Mouse (Mus musculus): ENCODE results near the gene Myh7b.
A peak's percentile ranks its signal among the peaks of the same experiment; 100 is the strongest.

- TF ChIP-seq POLR2A (IDR thresholded peaks at IDR 0.05; ENCODE audit: borderline replicate concordance, extremely low read depth, low read depth, low read length), result no peak
- peak; percentile 78 for TF ChIP-seq CTCF (IDR thresholded peaks at IDR 0.05; ENCODE audit: insufficient read depth, low read length)
These were observed 8.8 kb downstream of the Myh7b start for GRCm38 (mm10) chr2:155619817-155620216.

All from lung, adult 2 months (tissue).